Mouse (Mus musculus): ENCODE data around the gene Eif4e3. TPM values are rescaled to one million over a fixed set of nuclear protein-coding genes. Genes with fewer than 3 reads are reported as not detected.

The Eif4e3 gene
- polyA plus RNA-seq, 1 experiment: not detected

DNA sequence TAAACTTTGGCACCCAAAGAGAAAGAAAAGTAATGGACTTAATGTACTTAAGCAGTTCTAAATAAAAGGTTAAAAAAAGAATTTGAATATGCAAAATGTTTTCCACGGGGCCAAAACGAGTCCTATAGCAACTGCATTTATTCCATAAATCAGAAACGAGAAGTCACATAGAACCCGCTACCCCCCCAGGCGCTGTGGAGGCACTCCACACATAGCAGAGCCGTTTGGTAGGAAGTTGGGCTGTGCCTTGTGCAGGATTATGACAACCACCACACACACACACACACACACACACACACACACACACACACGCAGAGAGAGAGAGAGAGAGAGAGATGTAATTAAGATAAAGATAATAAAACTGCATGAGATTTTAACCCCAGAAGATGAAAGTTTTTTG lies 46.1 kb downstream of the Eif4e3 start:
- no peaks in the 10 kb centered on the region for H3K27me3 ChIP-seq (ENCODE audit: control insufficient read depth)
- H3K9me3 ChIP-seq (ENCODE audit: control insufficient read depth, low read length): no peaks in the 10 kb centered on the region
- H3K36me3 ChIP-seq (ENCODE audit: control insufficient read depth): no peaks in the 10 kb centered on the region
- no peaks in the 10 kb centered on the region for H3K4me1 ChIP-seq (ENCODE audit: control insufficient read depth)
- TF ChIP-seq GATA1 (IDR thresholded peaks at IDR 0.05; ENCODE audit: low read length) (no peak), TAL1 (IDR thresholded peaks at IDR 0.05; ENCODE audit: low read length) (no peak)
- no peak overlapping the region for H3K4me3 ChIP-seq (replicated peaks)

DNA sequence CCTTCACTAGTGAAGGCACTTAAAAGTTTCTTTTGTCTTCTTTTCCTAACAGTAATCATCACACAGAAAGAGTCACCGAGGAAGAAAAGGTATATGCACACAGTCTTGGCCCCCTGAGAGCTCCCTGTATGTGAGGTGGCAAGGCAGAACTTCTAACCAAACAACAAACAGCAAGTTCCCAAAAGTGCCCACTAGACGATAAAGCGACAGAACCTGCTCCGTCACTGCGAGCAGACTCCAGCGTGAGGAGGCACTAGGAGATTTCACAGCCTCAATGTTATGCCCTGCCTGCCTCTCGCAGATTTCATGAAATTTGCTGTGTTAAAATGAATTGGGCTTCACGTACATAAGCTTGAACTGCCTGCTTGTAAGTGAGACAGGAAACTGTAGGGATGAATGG lies 46.6 kb downstream of the Eif4e3 start:
- no peak overlapping the region for H3K4me3 ChIP-seq (replicated peaks)
- no peaks in the 10 kb centered on the region for H3K36me3 ChIP-seq (ENCODE audit: control insufficient read depth)
- no peaks in the 10 kb centered on the region for H3K4me1 ChIP-seq (ENCODE audit: control insufficient read depth)
- no peaks in the 10 kb centered on the region for H3K9me3 ChIP-seq (ENCODE audit: control insufficient read depth, low read length)
- no peaks in the 10 kb centered on the region for H3K27me3 ChIP-seq (ENCODE audit: control insufficient read depth)
- TF ChIP-seq TAL1 (IDR thresholded peaks at IDR 0.05; ENCODE audit: low read length) (no peak), GATA1 (IDR thresholded peaks at IDR 0.05; ENCODE audit: low read length) (no peak)

DNA sequence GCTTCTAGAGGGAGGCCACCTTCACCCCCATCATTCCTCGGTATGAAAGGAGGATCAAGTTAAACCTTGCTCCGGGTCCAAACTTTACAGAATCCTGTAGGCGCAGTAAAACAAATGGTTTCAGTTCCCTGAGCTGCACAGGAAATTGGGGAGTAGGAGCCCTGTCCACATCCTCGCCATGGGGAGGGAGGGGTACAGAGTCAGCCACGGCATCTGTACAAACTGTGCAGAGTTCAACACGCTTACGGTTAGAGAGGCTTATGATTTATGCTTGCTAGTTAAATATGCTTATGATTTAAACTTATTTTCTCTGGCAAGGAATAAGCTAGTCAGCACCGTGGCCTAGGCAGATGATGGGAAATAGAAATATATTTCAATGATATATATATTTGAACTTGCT lies 47.1 kb downstream of the Eif4e3 start:
- H3K4me1 ChIP-seq (ENCODE audit: control insufficient read depth): no peaks in the 10 kb centered on the region
- no peak overlapping the region for H3K4me3 ChIP-seq (replicated peaks)
- TF ChIP-seq GATA1 (IDR thresholded peaks at IDR 0.05; ENCODE audit: low read length) (no peak), TAL1 (IDR thresholded peaks at IDR 0.05; ENCODE audit: low read length) (no peak)
- H3K27me3 ChIP-seq (ENCODE audit: control insufficient read depth): no peaks in the 10 kb centered on the region
- no peaks in the 10 kb centered on the region for H3K36me3 ChIP-seq (ENCODE audit: control insufficient read depth)
- no peaks in the 10 kb centered on the region for H3K9me3 ChIP-seq (ENCODE audit: control insufficient read depth, low read length)

DNA sequence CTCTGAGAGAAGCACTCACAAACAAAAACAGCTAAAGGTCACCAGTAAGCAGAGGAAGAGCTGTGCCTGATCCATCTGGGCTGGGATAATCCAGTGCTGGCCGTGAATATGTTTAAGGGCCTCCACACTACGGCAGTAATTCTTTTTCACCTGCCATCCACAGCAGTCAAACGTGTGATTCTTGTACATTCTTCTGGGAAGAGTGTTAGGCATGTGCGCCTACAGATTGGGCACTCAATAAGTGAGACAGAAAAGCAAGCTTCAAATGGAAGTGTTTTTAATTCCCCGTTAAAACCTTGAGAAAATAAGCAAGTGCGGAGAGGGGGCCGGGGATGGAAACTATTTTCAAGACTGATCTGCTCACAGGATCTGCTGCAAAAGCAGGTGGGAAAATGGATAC lies 48.7 kb downstream of the Eif4e3 start:
- TF ChIP-seq TAL1 (IDR thresholded peaks at IDR 0.05; ENCODE audit: low read length) (no peak), GATA1 (IDR thresholded peaks at IDR 0.05; ENCODE audit: low read length) (no peak)
- no peaks in the 10 kb centered on the region for H3K4me1 ChIP-seq (ENCODE audit: control insufficient read depth)
- H3K27me3 ChIP-seq (ENCODE audit: control insufficient read depth): no peaks in the 10 kb centered on the region
- no peaks in the 10 kb centered on the region for H3K9me3 ChIP-seq (ENCODE audit: control insufficient read depth, low read length)
- H3K4me3 ChIP-seq (replicated peaks): no peak overlapping the region
- no peaks in the 10 kb centered on the region for H3K36me3 ChIP-seq (ENCODE audit: control insufficient read depth)

DNA sequence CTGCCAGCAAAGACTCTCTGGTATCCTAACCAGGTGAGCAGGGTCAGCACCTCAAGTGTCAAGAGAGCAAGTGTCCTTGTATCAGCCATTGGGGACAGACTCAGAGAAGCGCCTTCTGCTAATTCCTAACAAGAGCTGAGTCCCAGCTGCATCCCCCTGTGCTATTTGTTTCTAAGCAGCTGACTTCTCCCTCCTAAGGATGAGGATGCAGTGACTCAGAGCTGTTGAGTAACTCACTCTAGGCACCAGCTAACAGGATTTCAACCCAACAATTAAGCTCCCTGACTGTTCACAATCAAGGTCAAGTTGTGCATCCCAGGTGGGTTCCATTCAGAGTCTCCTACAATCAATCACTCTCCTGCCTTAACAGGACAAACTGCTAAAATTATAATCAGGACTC lies 49.2 kb downstream of the Eif4e3 start:
- H3K4me3 ChIP-seq (replicated peaks): no peak overlapping the region
- H3K36me3 ChIP-seq (ENCODE audit: control insufficient read depth): no peaks in the 10 kb centered on the region
- no peaks in the 10 kb centered on the region for H3K9me3 ChIP-seq (ENCODE audit: control insufficient read depth, low read length)
- H3K4me1 ChIP-seq (ENCODE audit: control insufficient read depth): no peaks in the 10 kb centered on the region
- no peaks in the 10 kb centered on the region for H3K27me3 ChIP-seq (ENCODE audit: control insufficient read depth)
- TF ChIP-seq TAL1 (IDR thresholded peaks at IDR 0.05; ENCODE audit: low read length) (no peak), GATA1 (IDR thresholded peaks at IDR 0.05; ENCODE audit: low read length) (no peak)

DNA sequence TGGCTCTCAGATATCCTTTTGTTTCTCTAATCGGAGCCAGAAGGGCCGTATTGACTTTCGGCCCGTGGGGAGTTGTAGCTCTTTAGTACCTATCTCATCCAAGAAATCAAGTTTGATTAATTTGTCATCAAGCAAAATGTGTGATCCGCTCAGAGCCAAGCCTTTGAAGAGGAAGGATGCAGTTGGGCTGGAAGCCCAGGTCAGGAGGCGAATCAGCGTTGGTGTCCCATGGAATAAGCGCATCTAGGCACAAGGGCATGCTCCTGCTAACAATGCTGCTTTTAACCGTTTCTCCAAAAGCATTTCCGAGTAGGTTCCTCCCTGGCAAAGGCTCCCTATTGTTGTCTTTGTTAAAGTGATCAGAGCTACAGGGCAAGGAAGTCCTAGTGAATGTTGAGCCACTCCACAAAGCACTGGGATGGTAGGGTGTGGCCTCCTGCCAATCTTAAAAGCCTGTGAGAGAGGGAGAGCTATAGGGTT lies 51.3 kb downstream of the Eif4e3 start:
- H3K9me3 ChIP-seq (ENCODE audit: control insufficient read depth, low read length): no peaks in the 10 kb centered on the region
- TF ChIP-seq TAL1 (IDR thresholded peaks at IDR 0.05; ENCODE audit: low read length): no peak
- no peak for TF ChIP-seq GATA1 (IDR thresholded peaks at IDR 0.05; ENCODE audit: low read length)

DNA sequence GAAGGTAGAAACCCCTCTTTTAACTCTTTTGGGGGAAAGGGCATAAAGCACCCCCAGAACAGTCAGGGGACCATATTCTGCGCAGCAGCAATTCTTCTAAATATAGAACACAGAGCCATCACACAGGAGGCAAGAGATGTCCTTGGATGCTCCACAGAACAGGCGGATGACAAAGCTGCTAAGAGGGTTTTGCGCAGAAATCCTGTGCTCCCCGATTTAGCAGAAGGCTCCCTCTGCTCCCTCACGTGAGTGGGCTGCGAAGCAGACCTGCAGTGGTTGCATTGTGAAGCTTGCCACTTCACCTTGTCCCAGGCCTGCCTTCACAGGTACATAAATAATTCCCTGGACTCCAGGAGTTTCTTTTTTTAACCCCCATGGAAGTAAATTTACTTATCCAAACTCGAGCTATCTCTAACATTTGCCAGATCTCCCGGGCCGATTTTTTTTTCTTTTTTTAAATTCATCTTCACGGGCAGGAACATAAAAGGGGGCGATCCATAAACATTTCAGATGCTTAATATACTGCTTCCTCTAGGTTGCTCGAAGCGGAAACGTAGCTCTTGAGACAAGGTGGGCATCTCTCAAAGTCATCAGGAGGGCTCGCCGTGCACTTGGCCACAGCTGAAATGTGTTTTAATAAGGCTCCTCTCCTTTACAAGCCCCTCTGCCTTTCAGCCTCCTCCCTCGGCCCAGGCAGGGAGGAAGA lies 51.9 kb downstream of the Eif4e3 start:
- Histone ChIP-seq H3K4me3 (replicated peaks) (no peak overlapping the region), H3K36me3 (ENCODE audit: control insufficient read depth) (no peaks in the 10 kb centered on the region), H3K4me1 (ENCODE audit: control insufficient read depth) (no peaks in the 10 kb centered on the region), H3K27me3 (ENCODE audit: control insufficient read depth) (no peaks in the 10 kb centered on the region), H3K9me3 (ENCODE audit: control insufficient read depth, low read length) (no peaks in the 10 kb centered on the region)
- no peak for TF ChIP-seq TAL1 (IDR thresholded peaks at IDR 0.05; ENCODE audit: low read length)
- no peak for TF ChIP-seq GATA1 (IDR thresholded peaks at IDR 0.05; ENCODE audit: low read length)

More for the DNA sequence above, 51.3 kb downstream of the Eif4e3 start:
- Histone ChIP-seq H3K36me3 (ENCODE audit: control insufficient read depth) (no peaks in the 10 kb centered on the region), H3K4me3 (replicated peaks) (no peak overlapping the region), H3K4me1 (ENCODE audit: control insufficient read depth) (no peaks in the 10 kb centered on the region), H3K27me3 (ENCODE audit: control insufficient read depth) (no peaks in the 10 kb centered on the region)

DNA sequence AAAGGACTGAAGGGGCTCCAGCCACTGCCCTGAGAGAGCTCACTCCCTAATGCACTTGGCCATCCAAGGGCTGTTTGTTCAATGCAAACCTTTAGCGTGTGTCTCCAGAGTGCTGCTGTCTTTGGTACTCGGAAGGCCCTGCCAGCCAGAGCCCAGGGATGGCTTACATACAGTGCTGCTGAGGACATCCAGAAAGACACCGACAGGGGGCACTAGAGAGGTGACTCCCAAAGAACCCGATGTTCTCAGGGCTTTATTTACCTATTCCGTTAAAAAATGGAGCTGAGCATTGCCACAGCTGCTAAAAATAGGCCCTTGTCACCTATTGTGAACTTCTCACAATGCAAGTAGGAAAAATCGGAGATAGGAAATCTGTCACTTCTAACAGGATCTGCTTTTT lies 54.7 kb downstream of the Eif4e3 start:
- H3K4me3 ChIP-seq (replicated peaks): no peak overlapping the region
- no peaks in the 10 kb centered on the region for H3K27me3 ChIP-seq (ENCODE audit: control insufficient read depth)
- no peak for TF ChIP-seq GATA1 (IDR thresholded peaks at IDR 0.05; ENCODE audit: low read length)
- no peak for TF ChIP-seq TAL1 (IDR thresholded peaks at IDR 0.05; ENCODE audit: low read length)
- no peaks in the 10 kb centered on the region for H3K4me1 ChIP-seq (ENCODE audit: control insufficient read depth)
- H3K9me3 ChIP-seq (ENCODE audit: control insufficient read depth, low read length): no peaks in the 10 kb centered on the region
- H3K36me3 ChIP-seq (ENCODE audit: control insufficient read depth): no peaks in the 10 kb centered on the region

DNA sequence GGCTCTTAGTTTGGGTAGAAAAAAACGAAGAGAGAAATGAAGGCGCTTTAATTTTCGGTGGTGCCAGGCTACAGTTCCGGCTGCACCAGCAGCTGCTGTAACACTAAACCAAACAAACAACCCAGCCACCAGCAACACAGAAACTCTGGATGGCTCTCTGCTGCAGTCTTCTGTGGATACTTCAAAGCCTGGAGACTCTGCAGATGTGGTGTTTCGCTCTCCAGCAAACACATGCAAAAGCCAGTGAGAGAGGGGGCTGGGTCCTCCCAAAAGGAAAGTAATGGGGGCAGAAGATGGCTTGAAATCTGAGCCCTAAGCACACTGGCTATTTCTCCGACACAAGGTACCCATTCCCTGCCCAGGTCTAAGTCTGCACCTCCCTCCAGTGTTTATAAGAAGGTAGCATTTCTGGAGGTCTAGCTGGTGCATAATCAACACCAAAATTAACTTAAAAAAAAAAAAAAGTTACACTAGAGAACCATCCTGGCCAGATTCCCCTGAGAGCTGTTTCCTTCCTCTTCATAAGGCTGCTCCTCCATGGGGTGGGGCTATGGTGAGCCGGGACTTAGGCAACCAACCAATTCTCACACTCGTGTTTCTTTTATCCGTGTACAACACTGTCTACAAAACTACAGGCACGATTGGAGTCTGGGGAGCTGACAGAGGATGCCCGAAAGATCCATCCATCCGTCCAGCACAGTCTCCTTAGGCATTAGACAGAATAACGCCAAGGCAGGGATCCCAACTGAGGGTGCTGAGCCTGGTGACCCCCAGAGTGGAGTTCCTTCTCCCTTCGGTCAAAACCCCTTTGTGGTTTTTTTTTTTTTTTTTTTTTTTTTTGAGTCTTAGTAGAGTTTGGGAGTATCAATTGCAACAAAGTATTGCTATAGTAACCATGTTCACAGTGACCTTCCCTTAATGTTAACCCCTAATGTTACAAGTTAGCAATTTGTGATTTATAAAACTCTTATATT lies 55.8 kb downstream of the Eif4e3 start:
- TF ChIP-seq TAL1 (IDR thresholded peaks at IDR 0.05; ENCODE audit: low read length): no peak
- TF ChIP-seq GATA1 (IDR thresholded peaks at IDR 0.05; ENCODE audit: low read length): no peak
- Histone ChIP-seq H3K4me1 (ENCODE audit: control insufficient read depth) (no peaks in the 10 kb centered on the region), H3K27me3 (ENCODE audit: control insufficient read depth) (no peaks in the 10 kb centered on the region), H3K4me3 (replicated peaks) (no peak overlapping the region), H3K9me3 (ENCODE audit: control insufficient read depth, low read length) (no peaks in the 10 kb centered on the region), H3K36me3 (ENCODE audit: control insufficient read depth) (no peaks in the 10 kb centered on the region)
